Mouse (Mus musculus) gastrocnemius, adult 2 months (tissue): ENCODE results near the gene Ago1. TPM values are rescaled to one million over a fixed set of nuclear protein-coding genes. Genes with fewer than 3 reads are reported as not detected.

ENCODE experiments used
- DNase-seq: peaks from one replicate; pipeline ENCODE4 v3.0.0; 2022
- H3K27ac ChIP-seq: fragments of 200-600 bp; 2 replicates; pipeline ENCODE4 v1.8.1; 2022; ENCODE audit warnings: mild to moderate bottlenecking
- H3K4me3 ChIP-seq: fragments of 200-600 bp; 2 replicates; pipeline ENCODE4 v1.8.1; 2022; ENCODE audit warnings: mild to moderate bottlenecking, moderate library complexity
- CTCF ChIP-seq: fragments of 200-600 bp; IDR thresholded peaks from 2 replicates; pipeline ENCODE4 v1.8.1; 2022; ENCODE audit warnings: antibody characterized with exemption, mild to moderate bottlenecking, moderate library complexity
- intact Hi-C: fragments of 180-260 bp; cut with DNase I; formaldehyde crosslinking; loops from one replicate; pipeline ENCODE4 v1.15.1; 2025
- total RNA-seq, 2 experiments: library from RNA; stranded (reverse); gene quantifications; 2 replicates each; pipeline ENCODE4 v1.2.3; 2021

Ago1 gene
- total RNA-seq, 2 experiments from 2014 or later = 6.6 to 7.9 TPM

GRCm38 (mm10) chr4:126466251-126466750 lies 2.1 kb downstream of the Ago1 start:
- no peak overlapping the region for H3K27ac ChIP-seq
- TF ChIP-seq CTCF = no peak
- no peak overlapping the region for H3K4me3 ChIP-seq
- no peak for DNase-seq
- intact Hi-C loops = no loop called here

GRCm38 (mm10) chr4:126465843-126466242 lies 2.5 kb downstream of the Ago1 start:
- no peak for TF ChIP-seq CTCF
- no peak for DNase-seq
- Histone ChIP-seq H3K4me3 (no peak overlapping the region), H3K27ac (no peak overlapping the region)
- intact Hi-C loops = no loop called here

DNA sequence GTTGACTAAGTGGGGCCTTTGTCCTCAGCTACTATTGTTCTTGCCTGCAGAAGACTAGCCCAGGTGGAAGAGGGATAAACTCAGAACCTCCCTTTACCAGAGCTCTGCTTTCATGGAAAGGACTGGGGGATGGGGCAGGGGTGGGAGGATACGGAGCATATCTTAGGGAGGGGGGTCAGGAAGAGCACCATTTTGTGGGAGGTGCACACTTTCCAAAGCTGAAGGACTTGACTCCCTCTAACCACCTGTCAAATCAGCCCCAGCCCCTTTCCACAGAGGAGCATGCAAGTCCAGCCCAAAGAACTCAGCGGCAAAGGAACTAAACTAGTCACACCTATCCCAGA lies 3.5 kb downstream of the Ago1 start:
- DNase-seq = no peak
- no peak overlapping the region for H3K27ac ChIP-seq
- intact Hi-C loops = no loop called here
- TF ChIP-seq CTCF = no peak
- H3K4me3 ChIP-seq = no peak overlapping the region

- intact Hi-C loops = no loop called here
- no peak for DNase-seq
- Histone ChIP-seq H3K27ac (no peak overlapping the region), H3K4me3 (no peak overlapping the region)
- TF ChIP-seq CTCF = no peak
Observed at GRCm38 (mm10) chr4:126464189-126464891, 4.0 kb downstream of the Ago1 start.

DNA sequence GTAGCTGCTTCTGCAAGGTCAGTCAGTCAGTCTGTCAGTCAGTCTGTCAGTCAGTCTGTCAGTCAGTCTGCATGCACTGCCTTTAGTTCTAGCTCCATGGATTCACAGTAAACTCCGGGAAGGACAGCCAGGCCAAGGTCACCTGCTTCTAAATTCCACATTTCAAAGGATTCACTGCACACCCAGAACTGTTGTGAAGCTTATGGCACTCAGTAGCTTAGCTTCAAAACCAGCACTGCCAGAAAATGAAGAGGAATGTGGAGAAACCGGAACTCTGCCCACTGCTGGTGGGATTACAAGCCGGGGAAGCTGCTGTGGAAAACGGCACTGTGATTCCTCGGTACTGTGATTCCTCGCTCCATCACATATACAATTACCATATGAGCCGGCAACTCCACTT lies 12.9 kb downstream of the Ago1 start:
- Histone ChIP-seq H3K4me3 (no peak overlapping the region), H3K27ac (no peak overlapping the region)
- no peak for DNase-seq
- no peak for TF ChIP-seq CTCF
- intact Hi-C loops = no loop called here

- Histone ChIP-seq H3K4me3 (no peak overlapping the region), H3K27ac (no peak overlapping the region)
- DNase-seq = no peak
- intact Hi-C loops = no loop called here
- no peak for TF ChIP-seq CTCF
Observed at GRCm38 (mm10) chr4:126454547-126455254, 13.7 kb downstream of the Ago1 start.

DNA sequence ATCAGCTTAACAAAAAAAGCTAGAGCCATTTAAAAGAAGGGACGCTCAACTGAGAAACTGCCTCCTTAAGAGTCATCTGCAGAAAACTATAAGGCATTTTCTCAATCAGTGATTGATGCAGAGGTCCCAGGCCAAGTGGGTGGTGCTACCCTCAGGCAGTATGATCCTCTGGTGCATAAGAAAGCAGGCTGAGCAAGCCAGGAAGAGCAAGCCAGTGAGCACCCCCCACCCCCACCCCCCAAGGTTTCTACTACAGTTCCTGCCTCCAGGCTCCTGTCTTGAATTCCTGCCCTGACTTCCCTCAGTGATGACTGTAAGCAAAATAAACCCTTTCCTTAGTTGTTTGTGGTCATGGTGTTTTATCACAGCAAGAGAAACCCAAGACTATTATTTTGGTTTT lies 18.1 kb downstream of the Ago1 start:
- intact Hi-C loops = no loop called here
- DNase-seq = no peak
- no peak overlapping the region for H3K27ac ChIP-seq
- no peak overlapping the region for H3K4me3 ChIP-seq
- TF ChIP-seq CTCF = no peak

GRCm38 (mm10) chr4:126447126-126447525 lies 21.3 kb downstream of the Ago1 start:
- H3K4me3 ChIP-seq = no peak overlapping the region
- peak; percentile 61 for DNase-seq
- intact Hi-C loops = no loop called here
- H3K27ac ChIP-seq = no peak overlapping the region
- no peak for TF ChIP-seq CTCF

DNA sequence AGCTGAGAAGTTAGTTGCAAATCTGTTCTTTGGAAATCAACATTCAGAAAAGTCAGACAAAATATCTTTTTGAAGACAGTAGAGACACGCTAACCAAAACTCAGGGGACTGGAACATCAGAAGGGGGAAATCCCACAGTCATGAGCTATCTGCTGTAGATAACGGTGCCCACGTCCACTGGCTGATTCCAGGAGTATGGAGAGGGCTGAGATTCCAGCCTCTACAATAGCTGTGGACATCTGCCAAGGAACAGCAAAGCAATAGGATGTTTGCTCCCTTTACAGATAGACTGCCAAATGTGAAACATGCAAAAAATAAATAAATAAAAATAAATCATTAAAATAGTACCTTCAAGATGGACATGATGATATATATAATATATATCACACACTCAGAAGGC lies 23.9 kb downstream of the Ago1 start:
- Histone ChIP-seq H3K4me3 (no peak overlapping the region), H3K27ac (no peak overlapping the region)
- TF ChIP-seq CTCF = no peak
- no peak for DNase-seq
- intact Hi-C loops = no loop called here

GRCm38 (mm10) chr4:126438261-126438660 lies 30.1 kb downstream of the Ago1 start:
- H3K27ac ChIP-seq = no peak overlapping the region
- intact Hi-C loops = no loop called here
- no peak for TF ChIP-seq CTCF

DNA sequence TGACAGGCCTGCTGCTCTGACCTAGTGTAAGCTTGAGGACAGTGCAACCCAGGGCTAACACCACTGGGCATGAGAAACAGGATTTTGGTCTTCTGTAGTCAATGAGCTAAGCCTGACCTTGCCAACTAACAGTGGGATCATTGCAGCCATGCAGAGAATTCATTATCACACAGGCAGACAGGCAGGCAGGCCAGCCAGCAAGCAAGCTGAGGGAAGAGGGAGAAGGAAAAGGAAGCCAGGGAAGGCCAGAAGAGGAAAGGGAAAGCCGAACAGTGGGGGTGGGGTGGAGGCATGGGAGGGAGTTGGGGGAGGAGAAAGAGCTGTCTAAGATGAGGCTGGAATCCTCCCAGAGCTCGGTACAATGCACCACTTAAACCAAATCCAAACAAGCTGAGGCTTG lies 32.1 kb downstream of the Ago1 start:
- intact Hi-C loops = no loop called here
- no peak for TF ChIP-seq CTCF
- no peak for DNase-seq
- H3K27ac ChIP-seq = no peak overlapping the region
- no peak overlapping the region for H3K4me3 ChIP-seq

More at GRCm38 (mm10) chr4:126438261-126438660, 30.1 kb downstream of the Ago1 start:
- DNase-seq = no peak
- no peak overlapping the region for H3K4me3 ChIP-seq

DNA sequence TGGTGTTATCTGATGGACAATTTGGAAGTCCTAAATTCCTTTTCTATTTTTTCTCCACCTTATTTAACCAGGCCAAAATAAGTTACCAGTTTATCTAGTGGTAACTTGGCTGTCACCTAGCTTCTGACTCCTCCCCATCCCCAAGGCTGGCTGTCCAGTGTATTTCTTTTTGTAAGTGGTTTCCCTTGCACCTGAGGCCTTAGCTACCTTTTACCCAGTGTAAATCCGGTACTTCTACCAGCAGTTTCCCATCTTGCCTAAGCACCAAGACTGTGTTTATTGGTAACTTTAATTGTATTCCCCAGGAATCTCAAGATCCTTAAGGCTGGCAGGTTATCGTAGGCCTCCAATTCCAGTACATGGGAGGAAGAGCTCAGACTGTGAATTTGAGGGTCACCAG lies 34.3 kb downstream of the Ago1 start:
- Histone ChIP-seq H3K4me3 (no peak overlapping the region), H3K27ac (no peak overlapping the region)
- DNase-seq = no peak
- intact Hi-C loops = no loop called here
- no peak for TF ChIP-seq CTCF

GRCm38 (mm10) chr4:126433175-126433574 lies 35.2 kb downstream of the Ago1 start:
- intact Hi-C loops = no loop called here
- H3K4me3 ChIP-seq = no peak overlapping the region
- DNase-seq = peak; percentile 53
- TF ChIP-seq CTCF = no peak
- peak overlapping the region; percentile 16; the same call in 1 of the 2 replicates for H3K27ac ChIP-seq
